Mouse (Mus musculus): ENCODE results near the gene Gpc6.

Gpc6 gene

GRCm38 (mm10) chr14:117226920-117227319 is 301.8 kb downstream of the Gpc6 start:
- DNase-seq (ENCODE audit: extremely low read depth, low read depth, low spot score) = no peak

- DNase-seq (ENCODE audit: extremely low read depth, low read depth, low spot score) = no peak
Measured at GRCm38 (mm10) chr14:117230476-117230875, 305.4 kb downstream of the Gpc6 start.

GRCm38 (mm10) chr14:117238226-117238625 is 313.1 kb downstream of the Gpc6 start:
- DNase-seq (ENCODE audit: extremely low read depth, low read depth, low spot score) = no peak

- DNase-seq (ENCODE audit: extremely low read depth, low read depth, low spot score) = no peak
Measured at GRCm38 (mm10) chr14:117239694-117240427, 314.7 kb downstream of the Gpc6 start.

GRCm38 (mm10) chr14:117245631-117246030 is 320.5 kb downstream of the Gpc6 start:
- no peak for DNase-seq (ENCODE audit: extremely low read depth, low read depth, low spot score)

- no peak for DNase-seq (ENCODE audit: extremely low read depth, low read depth, low spot score)
Measured at GRCm38 (mm10) chr14:117256192-117256591, 331.1 kb downstream of the Gpc6 start.

- DNase-seq (ENCODE audit: extremely low read depth, low read depth, low spot score) = no peak
Measured at GRCm38 (mm10) chr14:117265653-117266052, 340.5 kb downstream of the Gpc6 start.

- no peak for DNase-seq (ENCODE audit: extremely low read depth, low read depth, low spot score)
Measured at GRCm38 (mm10) chr14:117267823-117268601, 342.9 kb downstream of the Gpc6 start.

GRCm38 (mm10) chr14:117283631-117284030 is 358.5 kb downstream of the Gpc6 start:
- DNase-seq (ENCODE audit: extremely low read depth, low read depth, low spot score) = no peak

- DNase-seq (ENCODE audit: extremely low read depth, low read depth, low spot score) = no peak
Measured at GRCm38 (mm10) chr14:117293746-117294145, 368.6 kb downstream of the Gpc6 start.

- DNase-seq (ENCODE audit: extremely low read depth, low read depth, low spot score) = no peak
Measured at GRCm38 (mm10) chr14:117296207-117296838, 371.2 kb downstream of the Gpc6 start.

- DNase-seq (ENCODE audit: extremely low read depth, low read depth, low spot score) = no peak
Measured at GRCm38 (mm10) chr14:117301019-117301418, 375.9 kb downstream of the Gpc6 start.

GRCm38 (mm10) chr14:117303901-117304722 is 379.0 kb downstream of the Gpc6 start:
- no peak for DNase-seq (ENCODE audit: extremely low read depth, low read depth, low spot score)

GRCm38 (mm10) chr14:117304723-117305010 is 379.6 kb downstream of the Gpc6 start:
- no peak for DNase-seq (ENCODE audit: extremely low read depth, low read depth, low spot score)

- no peak for DNase-seq (ENCODE audit: extremely low read depth, low read depth, low spot score)
Measured at GRCm38 (mm10) chr14:117309997-117310520, 384.9 kb downstream of the Gpc6 start.

- no peak for DNase-seq (ENCODE audit: extremely low read depth, low read depth, low spot score)
Measured at GRCm38 (mm10) chr14:117324214-117324613, 399.1 kb downstream of the Gpc6 start.

- no peak for DNase-seq (ENCODE audit: extremely low read depth, low read depth, low spot score)
Measured at GRCm38 (mm10) chr14:117332256-117332655, 407.1 kb downstream of the Gpc6 start.

GRCm38 (mm10) chr14:117337271-117337670 is 412.2 kb downstream of the Gpc6 start:
- no peak for DNase-seq (ENCODE audit: extremely low read depth, low read depth, low spot score)

- no peak for DNase-seq (ENCODE audit: extremely low read depth, low read depth, low spot score)
Measured at GRCm38 (mm10) chr14:117340549-117340948, 415.4 kb downstream of the Gpc6 start.

GRCm38 (mm10) chr14:117344505-117344904 is 419.4 kb downstream of the Gpc6 start:
- DNase-seq (ENCODE audit: extremely low read depth, low read depth, low spot score) = no peak

GRCm38 (mm10) chr14:117346372-117346885 is 421.3 kb downstream of the Gpc6 start:
- DNase-seq (ENCODE audit: extremely low read depth, low read depth, low spot score) = no peak

Measured in fat pad, adult 2 months (tissue).